Mouse (Mus musculus) lung, postnatal 0 days (tissue): ENCODE measurements around the gene Snx7.

Experiments
- CTCF ChIP-seq: IDR thresholded peaks from 2 replicates; pipeline ENCODE4 v1.5.1; 2016; ENCODE audit warnings: antibody characterized with exemption, mild to moderate bottlenecking
- EP300 ChIP-seq: IDR thresholded peaks from 2 replicates; pipeline ENCODE4 v1.6.1; 2016; ENCODE audit warnings: antibody characterized with exemption, mild to moderate bottlenecking, control low read depth

DNA sequence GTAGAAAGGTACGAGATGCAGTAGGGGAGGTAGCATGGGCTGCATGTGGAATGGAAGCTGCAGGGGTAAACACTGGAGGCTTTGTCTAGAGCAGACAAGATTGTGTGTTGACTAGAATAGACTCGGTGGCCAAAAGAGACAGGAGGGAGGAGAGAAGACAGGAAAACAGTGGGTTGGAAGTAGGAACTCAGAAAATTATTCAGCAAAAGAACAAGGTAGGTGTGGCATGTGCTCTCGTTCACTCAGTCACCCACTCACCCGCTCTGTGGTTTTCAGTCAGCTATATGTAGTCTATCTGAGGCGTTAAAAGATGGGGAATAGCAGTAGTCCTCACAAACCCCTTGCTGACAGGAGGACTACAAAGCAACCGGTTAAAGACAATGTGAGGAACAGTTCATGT is 63.0 kb downstream of the Snx7 start:
- TF ChIP-seq EP300, result no peak
- TF ChIP-seq CTCF, result no peak
